Mouse (Mus musculus) lung, embryonic 16.5 days (tissue): ENCODE measurements around the gene Myzap. TPM values are rescaled to one million over a fixed set of nuclear protein-coding genes. Genes with fewer than 3 reads are reported as not detected.

ENCODE experiments used
- ATAC-seq: fragments of 200-750 bp; cut with Nextera tagmentation; 2 replicates; pipeline ENCODE4 v1.8.0; 2017; ENCODE audit warnings: low read depth, mild to moderate bottlenecking, moderate library complexity
- H3K27ac ChIP-seq: fragments of 300-500 bp; sonication (generic); 2 replicates; pipeline ENCODE4 v1.5.1; 2014; ENCODE audit warnings: mild to moderate bottlenecking, control low read depth, low read length
- H3K27me3 ChIP-seq: fragments of 300-500 bp; sonication (generic); 2 replicates; pipeline ENCODE4 v1.6.1; 2014; ENCODE audit warnings: low read depth, low read length, mixed read lengths; ENCODE audit not compliant: control insufficient read depth, insufficient read depth
- H3K36me3 ChIP-seq: fragments of 300-500 bp; sonication (generic); 2 replicates; pipeline ENCODE4 v1.6.1; 2014; ENCODE audit warnings: low read length; ENCODE audit not compliant: control insufficient read depth, insufficient read depth
- H3K4me1 ChIP-seq: fragments of 300-500 bp; sonication (generic); replicated peaks from 2 replicates; pipeline ENCODE4 v1.6.1; 2014; ENCODE audit warnings: low read length, mixed read lengths; ENCODE audit not compliant: control insufficient read depth, insufficient read depth
- H3K4me2 ChIP-seq: fragments of 300-500 bp; sonication (generic); 2 replicates; pipeline ENCODE4 v1.6.1; 2014; ENCODE audit warnings: low read depth, low read length, control low read depth
- H3K4me3 ChIP-seq: fragments of 300-500 bp; sonication (generic); 2 replicates; pipeline ENCODE4 v1.5.1; 2014; ENCODE audit warnings: mild to moderate bottlenecking, low read length, control low read depth
- H3K9ac ChIP-seq: fragments of 300-500 bp; sonication (generic); 2 replicates; pipeline ENCODE4 v1.6.1; 2014; ENCODE audit warnings: low read length, control low read depth
- H3K9me3 ChIP-seq: fragments of 300-500 bp; sonication (generic); 2 replicates; pipeline ENCODE4 v1.6.1; 2016; ENCODE audit warnings: low read length; ENCODE audit not compliant: control insufficient read depth
- WGBS: fragments of 180-500 bp; shearing (Covaris S2); extraction: QIAGEN DNeasy Blood & Tissue Kit; methylation state at CpG from one replicate; pipeline ENCODE4 v1.1.7; 2014; 5-methylcytosine and 5-hydroxymethylcytosine counted together
- polyA plus RNA-seq: library from polyadenylated mRNA; unstranded; fragments of >200 nt; fragmentation: Nextera tagmentation; extraction: Ambion mirVana; gene quantifications from 2 replicates; pipeline ENCODE4 v1.2.1, GENCODE M21; 2015

Gene Myzap
- polyA plus RNA-seq, 1 experiment from 2014 or later, result 66.7 TPM

DNA sequence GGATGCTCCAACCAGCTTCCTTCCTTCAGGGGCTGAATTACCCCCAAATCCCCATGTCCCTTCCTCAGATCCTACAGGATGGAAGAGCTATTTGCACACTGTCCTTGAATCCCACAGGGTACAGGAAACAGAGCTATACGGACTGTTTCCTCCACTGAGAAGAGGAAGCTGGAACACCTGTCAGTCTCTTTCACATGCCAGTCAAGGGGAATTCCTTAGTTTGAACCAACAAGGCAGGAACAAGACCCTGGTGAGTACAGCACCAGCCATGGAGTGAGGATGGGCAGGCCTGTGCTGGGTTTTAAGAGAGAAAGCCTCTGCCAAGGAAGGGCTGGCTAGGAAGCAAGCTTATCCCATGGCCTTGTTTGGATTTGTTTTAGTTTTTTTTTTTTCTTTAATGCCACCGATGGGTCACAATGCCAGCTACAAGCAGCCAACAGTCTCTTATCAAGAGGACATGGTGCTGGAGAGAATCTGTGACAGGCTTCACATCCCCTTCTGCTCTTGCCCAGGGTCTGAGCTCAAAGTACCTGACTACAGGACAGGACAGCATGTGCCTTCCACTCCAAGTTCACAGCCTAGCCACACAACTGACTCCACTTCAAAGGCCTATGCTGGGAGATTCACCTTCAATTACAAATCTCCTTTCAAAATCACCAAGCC lies 3.1 kb downstream of the Myzap start:
- WGBS, result 47% methylated on average over 2 of the region's 2 CpGs
- H3K4me3 ChIP-seq, result peak overlapping the region; percentile 12; the same call in 1 of the 2 replicates
- ATAC-seq, result 0 out of 2 replicates have a peak, but pooled peaks have one; percentile 18
- peaks cover 21% of the 10 kb centered on the region for H3K4me1 ChIP-seq
- H3K27me3 ChIP-seq, result no peaks in the 10 kb centered on the region
- peak overlapping the region; percentile 46 for H3K27ac ChIP-seq
- peaks cover 3% of the 10 kb centered on the region; the same call in 1 of the 2 replicates for H3K9me3 ChIP-seq
- H3K9ac ChIP-seq, result peak overlapping the region; percentile 39; the same call in 1 of the 2 replicates
- peak overlapping the region; percentile 91 for H3K4me2 ChIP-seq
- peaks cover 3% of the 10 kb centered on the region; the same call in 1 of the 2 replicates for H3K36me3 ChIP-seq

DNA sequence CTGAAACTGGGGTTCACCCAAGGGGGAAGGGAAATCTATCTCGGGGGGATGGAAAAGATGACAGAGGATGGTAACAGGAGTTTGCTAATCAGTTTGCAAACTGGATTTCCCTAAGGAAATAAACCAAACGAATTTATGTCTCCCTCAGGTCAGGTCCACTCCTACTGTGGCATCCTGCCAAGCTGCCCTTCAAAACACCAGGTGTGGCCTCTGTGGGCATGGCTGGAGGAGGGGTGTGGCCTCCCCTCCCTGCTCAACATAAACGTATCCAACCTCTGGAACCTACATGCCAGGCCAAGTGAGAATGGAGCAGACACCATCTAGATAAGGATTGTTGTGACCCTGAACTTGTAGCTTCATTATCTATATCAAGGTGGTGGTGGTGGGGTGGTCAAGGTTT lies 5.8 kb downstream of the Myzap start:
- 38% methylated on average over 3 of the region's 3 CpGs for WGBS
- no peak overlapping the region for H3K4me3 ChIP-seq
- peaks cover 3% of the 10 kb centered on the region; the same call in 1 of the 2 replicates for H3K36me3 ChIP-seq
- H3K9me3 ChIP-seq, result peaks cover 3% of the 10 kb centered on the region; the same call in 1 of the 2 replicates
- no peak overlapping the region for H3K9ac ChIP-seq
- H3K27me3 ChIP-seq, result no peaks in the 10 kb centered on the region
- H3K27ac ChIP-seq, result no peak overlapping the region
- peaks cover 9% of the 10 kb centered on the region for H3K4me1 ChIP-seq
- H3K4me2 ChIP-seq, result no peak overlapping the region
- ATAC-seq, result no peak

DNA sequence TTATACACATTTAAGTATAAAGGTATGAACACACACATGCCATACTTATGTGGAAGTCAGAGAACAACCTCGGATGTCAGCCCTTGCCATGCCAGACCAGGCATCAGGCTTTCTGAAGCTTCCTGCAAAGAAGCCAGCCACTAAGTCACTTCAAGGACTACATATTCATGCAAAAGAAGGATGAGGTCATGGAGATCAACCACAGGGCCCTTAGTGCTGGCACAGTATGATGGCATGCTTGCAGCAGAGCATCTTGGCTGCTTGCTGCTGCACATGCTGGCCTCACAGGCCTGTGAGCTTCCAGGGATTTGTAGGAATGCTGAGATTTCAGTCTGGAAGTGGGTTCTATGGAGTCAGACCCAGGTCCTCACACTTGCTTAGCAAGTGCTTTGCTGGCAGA lies 9.4 kb downstream of the Myzap start:
- 61% methylated on average over 1 of the region's 1 CpGs for WGBS
- Histone ChIP-seq H3K4me2 (no peak overlapping the region), H3K4me3 (no peak overlapping the region), H3K9ac (no peak overlapping the region), H3K27me3 (no peaks in the 10 kb centered on the region), H3K4me1 (peaks cover 9% of the 10 kb centered on the region), H3K27ac (no peak overlapping the region), H3K9me3 (peaks cover 3% of the 10 kb centered on the region; the same call in 1 of the 2 replicates), H3K36me3 (peaks cover 3% of the 10 kb centered on the region; the same call in 1 of the 2 replicates)
- no peak for ATAC-seq

GRCm38 (mm10) chr9:71578896-71579564 lies 13.1 kb downstream of the Myzap start:
- H3K4me2 ChIP-seq, result no peak overlapping the region
- no peaks in the 10 kb centered on the region; the same call in 1 of the 2 replicates for H3K36me3 ChIP-seq
- H3K4me1 ChIP-seq, result peaks cover 2% of the 10 kb centered on the region; the same call in 1 of the 2 replicates
- no peaks in the 10 kb centered on the region for H3K9me3 ChIP-seq
- H3K4me3 ChIP-seq, result no peak overlapping the region
- H3K27ac ChIP-seq, result peak overlapping the region; percentile 30; the same call in 1 of the 2 replicates
- WGBS, result 42% methylated on average over 7 of the region's 7 CpGs
- no peak overlapping the region for H3K9ac ChIP-seq
- no peaks in the 10 kb centered on the region for H3K27me3 ChIP-seq
- ATAC-seq, result peak; percentile 41; the same call in 1 of the 2 replicates

- Histone ChIP-seq H3K9me3 (no peaks in the 10 kb centered on the region), H3K36me3 (no peaks in the 10 kb centered on the region; the same call in 1 of the 2 replicates), H3K27ac (no peak overlapping the region), H3K9ac (no peak overlapping the region), H3K4me1 (peaks cover 2% of the 10 kb centered on the region; the same call in 1 of the 2 replicates), H3K4me3 (no peak overlapping the region), H3K27me3 (no peaks in the 10 kb centered on the region), H3K4me2 (no peak overlapping the region)
- WGBS, result 50% methylated on average over 3 of the region's 3 CpGs
- ATAC-seq, result no peak
Measured at GRCm38 (mm10) chr9:71574440-71574839, 17.7 kb downstream of the Myzap start.

GRCm38 (mm10) chr9:71573771-71574340 lies 18.3 kb downstream of the Myzap start:
- 74% methylated on average over 6 of the region's 6 CpGs for WGBS
- no peak for ATAC-seq
- Histone ChIP-seq H3K4me2 (no peak overlapping the region), H3K4me3 (no peak overlapping the region), H3K4me1 (no peaks in the 10 kb centered on the region), H3K36me3 (no peaks in the 10 kb centered on the region; the same call in 1 of the 2 replicates), H3K27me3 (no peaks in the 10 kb centered on the region), H3K9ac (no peak overlapping the region), H3K9me3 (no peaks in the 10 kb centered on the region), H3K27ac (no peak overlapping the region)

- no peaks in the 10 kb centered on the region for H3K36me3 ChIP-seq
- peaks cover 12% of the 10 kb centered on the region for H3K4me1 ChIP-seq
- WGBS, result 35% methylated on average over 7 of the region's 7 CpGs
- H3K27ac ChIP-seq, result no peak overlapping the region
- no peak overlapping the region for H3K9ac ChIP-seq
- H3K27me3 ChIP-seq, result no peaks in the 10 kb centered on the region
- H3K4me3 ChIP-seq, result no peak overlapping the region
- 0 out of 2 replicates have a peak, but pooled peaks have one; percentile 23 for ATAC-seq
- no peak overlapping the region for H3K4me2 ChIP-seq
- no peaks in the 10 kb centered on the region for H3K9me3 ChIP-seq
Measured at GRCm38 (mm10) chr9:71571150-71571633, 21.0 kb downstream of the Myzap start.

GRCm38 (mm10) chr9:71570170-71570569 lies 22.0 kb downstream of the Myzap start:
- WGBS, result 71% methylated on average over 7 of the region's 7 CpGs
- no peak for ATAC-seq
- H3K27ac ChIP-seq, result no peak overlapping the region

More at GRCm38 (mm10) chr9:71570170-71570569, 22.0 kb downstream of the Myzap start:
- peaks cover 12% of the 10 kb centered on the region for H3K4me1 ChIP-seq
- no peak overlapping the region for H3K4me3 ChIP-seq
- no peaks in the 10 kb centered on the region for H3K36me3 ChIP-seq
- no peak overlapping the region for H3K9ac ChIP-seq
- no peak overlapping the region for H3K4me2 ChIP-seq
- H3K27me3 ChIP-seq, result no peaks in the 10 kb centered on the region
- no peaks in the 10 kb centered on the region for H3K9me3 ChIP-seq
